Mouse (Mus musculus) frontal cortex, adult (tissue): Measurements from ENCODE around the gene Rdm1.
A peak's percentile ranks its signal among the peaks of the same experiment; 100 is the strongest.
"Not testable (repeated sequence)": the region's sequence is repeated elsewhere in the genome, so short reads cannot be mapped to it uniquely, and the experiment has no call there.

Source experiments
- ATAC-seq: cut with Nextera tagmentation; 2 replicates; pipeline ENCODE4 v1.9.2; 2017; ENCODE audit warnings: mild to moderate bottlenecking, moderate library complexity, mixed read lengths; ENCODE audit not compliant: low TSS enrichment

The Rdm1 gene

GRCm38 (mm10) chr11:101616948-101617767 lies 9.8 kb upstream of the Rdm1 start:
- ATAC-seq, result no peak

DNA sequence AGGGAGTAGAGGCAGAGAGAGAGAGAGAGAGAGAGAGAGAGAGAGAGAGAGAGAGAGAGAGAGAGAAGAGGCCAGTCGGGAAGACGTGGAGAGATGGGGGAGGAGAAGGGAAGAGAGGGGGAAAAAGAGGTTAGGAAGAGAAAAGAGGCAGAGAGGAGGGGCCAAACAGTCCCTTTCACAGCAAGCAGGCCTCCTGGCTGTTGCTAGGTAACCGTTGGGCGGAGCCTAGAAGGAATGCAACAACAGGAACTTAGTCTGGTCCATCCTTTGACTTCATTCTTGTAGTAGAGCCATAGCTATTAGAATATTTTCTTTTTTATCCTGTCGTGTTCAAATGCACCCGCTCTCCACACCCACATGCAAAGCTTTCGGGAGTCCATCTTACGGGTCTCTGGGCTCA lies 9.1 kb upstream of the Rdm1 start:
- no peak for ATAC-seq

- no peak for ATAC-seq
These were observed 8.4 kb upstream of the Rdm1 start for GRCm38 (mm10) chr11:101618596-101618995.

- ATAC-seq, result not testable (repeated sequence)
These were observed 6.9 kb upstream of the Rdm1 start for GRCm38 (mm10) chr11:101620022-101620655.

GRCm38 (mm10) chr11:101626649-101626994 lies 373 bp upstream of the Rdm1 start:
- ATAC-seq, result no peak

- ATAC-seq, result peak; percentile 69
These were observed 1.0 kb downstream of the Rdm1 start for GRCm38 (mm10) chr11:101627857-101628559.

DNA sequence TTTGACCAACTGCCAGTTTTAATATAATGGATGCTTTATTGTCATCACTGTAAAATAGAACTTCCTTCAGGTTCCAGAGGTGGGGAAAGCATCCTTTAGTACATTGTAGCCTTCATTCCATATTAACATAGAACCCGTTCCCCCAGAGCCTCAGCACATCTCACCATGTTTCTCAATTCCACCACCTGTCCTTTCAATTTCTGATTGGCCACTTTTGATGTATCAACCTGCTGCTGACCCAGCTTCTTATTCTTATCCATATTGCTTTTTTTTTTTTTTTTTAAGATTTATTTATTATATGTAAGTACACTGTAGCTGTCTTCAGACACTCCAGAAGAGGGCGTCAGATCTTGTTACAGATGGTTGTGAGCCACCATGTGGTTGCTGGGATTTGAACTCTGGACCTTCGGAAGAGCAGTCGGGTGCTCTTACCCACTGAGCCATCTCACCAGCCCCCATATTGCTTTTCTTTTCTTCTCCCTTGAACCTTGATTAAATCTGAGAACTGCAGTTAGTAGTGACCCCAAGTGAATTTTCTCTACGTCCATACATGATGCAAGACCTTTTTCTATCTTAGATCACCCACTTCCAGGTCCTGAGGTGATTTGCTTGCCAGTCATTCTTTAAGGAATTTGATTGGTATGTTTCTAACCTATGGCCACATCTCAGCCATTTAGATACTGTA lies 1.9 kb downstream of the Rdm1 start:
- ATAC-seq, result not testable (repeated sequence)

DNA sequence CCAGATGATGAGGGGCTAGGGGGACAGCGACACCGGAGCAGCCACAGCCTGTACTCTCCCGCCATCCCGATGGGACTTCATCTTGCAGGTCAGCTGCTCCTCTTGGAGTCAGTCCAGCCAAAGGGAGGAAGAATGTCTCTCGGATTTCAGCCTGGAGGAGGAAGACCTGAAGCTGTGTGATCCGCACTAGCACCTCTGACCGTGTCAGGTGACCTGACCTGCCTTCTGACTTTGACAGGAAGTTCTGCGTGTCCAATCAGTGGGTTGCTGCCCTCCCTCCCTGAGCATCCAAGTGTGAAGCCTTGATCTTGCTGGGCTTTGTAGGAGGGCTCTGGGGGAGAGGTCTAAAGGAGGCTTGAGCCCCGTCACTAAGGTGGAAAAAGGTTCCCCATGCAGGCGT lies 8.7 kb downstream of the Rdm1 start:
- no peak for ATAC-seq

- no peak for ATAC-seq
These were observed 12.8 kb downstream of the Rdm1 start for GRCm38 (mm10) chr11:101639761-101640160.

- peak; percentile 68 for ATAC-seq
These were observed 14.1 kb downstream of the Rdm1 start for GRCm38 (mm10) chr11:101640857-101641709.

GRCm38 (mm10) chr11:101641710-101642642 lies 15.0 kb downstream of the Rdm1 start:
- peak; percentile 75 for ATAC-seq

DNA sequence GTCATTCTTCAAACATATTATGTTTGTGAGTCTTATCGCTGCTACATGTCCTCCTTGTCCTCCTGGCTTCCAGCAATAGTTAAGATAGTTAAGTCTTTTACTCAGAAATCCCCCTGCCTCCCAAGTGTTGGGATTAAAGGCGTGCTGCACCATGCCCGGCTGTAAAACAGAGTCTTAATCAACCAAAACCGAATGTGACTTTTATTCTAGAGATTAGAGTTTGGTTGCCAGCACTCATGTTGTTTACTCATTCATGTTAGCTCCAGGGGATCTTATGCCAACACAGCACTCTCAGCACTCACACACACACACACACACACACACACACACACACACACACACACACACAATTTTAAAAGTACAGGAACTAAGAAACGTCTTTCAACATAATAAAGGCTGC lies 15.9 kb downstream of the Rdm1 start:
- ATAC-seq, result no peak

GRCm38 (mm10) chr11:101644591-101644990 lies 17.6 kb downstream of the Rdm1 start:
- ATAC-seq, result no peak

DNA sequence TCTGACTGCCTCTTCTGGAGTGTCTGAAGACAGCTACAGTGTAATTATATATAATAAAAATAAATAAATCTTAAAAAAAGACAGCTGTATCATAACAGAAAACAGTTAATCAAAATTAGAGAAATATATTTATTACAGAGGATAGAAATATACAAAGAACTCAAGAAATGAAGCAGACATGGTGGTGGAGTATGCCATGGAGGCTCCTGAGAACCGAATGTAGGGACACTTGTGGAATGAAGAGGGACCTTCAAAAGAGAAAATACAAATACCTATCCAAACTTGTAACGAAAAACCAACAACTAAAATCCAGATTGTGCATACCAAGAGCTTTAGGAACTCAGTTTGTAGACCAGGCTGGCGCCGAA lies 18.0 kb downstream of the Rdm1 start:
- not testable (repeated sequence) for ATAC-seq

DNA sequence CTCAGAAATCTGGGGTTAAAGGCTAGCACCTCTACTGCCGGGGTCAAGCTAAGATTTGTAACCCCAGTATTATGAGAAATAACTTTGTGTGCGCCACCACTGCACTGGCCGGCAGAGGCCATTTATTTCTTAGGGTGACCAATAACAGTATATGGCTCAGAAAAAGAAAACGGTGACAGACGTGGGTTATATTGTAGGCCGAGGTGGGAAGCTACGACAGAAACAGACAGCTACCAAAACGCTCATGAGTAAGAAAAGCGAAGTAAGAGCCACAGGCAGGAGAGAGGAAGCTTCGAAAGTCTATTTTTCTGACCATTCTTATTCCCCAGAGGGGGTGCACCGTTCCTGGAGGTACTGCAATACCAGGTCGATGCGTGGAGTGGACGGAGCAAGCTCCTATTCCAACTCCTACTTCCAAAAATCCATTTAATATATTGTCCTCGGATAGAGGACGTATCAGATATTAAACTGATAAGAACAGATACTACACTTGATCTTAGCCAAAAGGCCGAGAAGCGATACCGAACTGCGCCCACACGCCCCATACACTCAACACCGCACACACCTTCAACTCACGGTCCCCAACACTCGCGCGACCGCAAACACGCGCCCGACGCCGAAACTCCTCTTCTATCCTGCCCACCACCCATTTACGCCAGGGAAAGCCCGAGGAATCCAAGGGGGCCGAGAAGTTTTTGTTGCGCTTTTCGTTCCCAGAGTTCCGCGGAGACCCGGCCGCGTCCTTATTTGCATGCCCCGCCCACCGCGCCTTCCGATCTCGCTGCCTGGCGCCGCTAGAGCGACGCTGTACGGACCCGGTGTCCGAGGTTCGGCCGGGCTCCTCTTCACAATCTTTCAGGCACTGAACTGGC lies 18.7 kb downstream of the Rdm1 start:
- peak; percentile 88 for ATAC-seq

DNA sequence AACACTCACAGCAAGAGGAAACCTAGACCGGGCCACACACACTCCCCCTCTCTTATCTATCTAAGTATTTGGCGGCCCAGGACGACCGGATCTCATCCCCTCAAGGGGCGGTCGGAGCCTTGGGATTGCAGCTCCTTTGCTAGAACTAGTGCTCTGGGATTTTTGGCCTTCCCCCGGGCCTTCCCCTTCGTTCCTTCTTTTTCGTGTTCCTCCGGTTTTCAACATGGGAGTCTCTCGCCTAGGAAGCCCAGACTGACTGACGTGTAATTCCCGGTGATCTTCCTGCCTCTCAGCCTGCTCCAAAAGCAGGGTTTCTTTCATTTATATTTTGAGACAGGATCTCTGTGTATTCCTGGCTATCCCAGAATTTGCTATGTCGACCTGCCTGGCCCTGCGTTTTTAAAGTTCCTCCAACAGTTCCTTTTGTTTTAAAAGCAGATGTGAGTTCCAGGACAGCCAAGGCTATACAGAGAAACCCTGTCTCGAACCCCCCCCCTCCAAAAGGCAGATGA lies 19.3 kb downstream of the Rdm1 start:
- not testable (repeated sequence) for ATAC-seq

- not testable (repeated sequence) for ATAC-seq
These were observed 20.1 kb downstream of the Rdm1 start for GRCm38 (mm10) chr11:101647093-101647492.

DNA sequence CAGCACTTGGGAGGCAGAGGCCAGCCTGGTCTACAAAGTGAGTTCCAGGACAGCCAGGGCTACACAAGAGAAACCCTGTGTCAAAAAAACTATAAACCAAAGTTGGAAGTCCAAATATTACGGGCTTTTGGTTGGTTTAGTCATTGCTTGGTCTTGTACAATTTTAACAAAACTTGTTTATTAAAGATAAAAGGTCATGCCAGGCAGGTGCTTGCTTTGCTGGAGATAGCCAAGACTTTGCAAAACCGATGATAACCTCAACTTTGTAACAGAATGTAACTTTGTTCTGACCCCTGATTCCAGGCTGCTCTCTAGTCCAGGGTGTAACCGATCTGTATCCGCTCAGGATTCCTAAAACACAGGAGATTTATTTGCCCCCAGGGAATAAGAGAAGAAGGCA lies 29.4 kb downstream of the Rdm1 start:
- ATAC-seq, result no peak

- peak; percentile 52; the same call in 1 of the 2 replicates for ATAC-seq
These were observed 30.5 kb downstream of the Rdm1 start for GRCm38 (mm10) chr11:101657528-101657885.
